Mouse (Mus musculus): ENCODE measurements at regions not wholly inside any gene's neighbourhood (a gene's known extent, or its start where the extent isn't known, plus 50 kb on each side); places are given as distances from the start of the nearest gene placed in this dataset.
"Not testable (repeated sequence)": the region's sequence is repeated elsewhere in the genome, so short reads cannot be mapped to it uniquely, and the experiment has no call there.

GRCm38 (mm10) chr9:116426269-116426999 is 251.3 kb upstream of the Tgfbr2 start:
- peak; percentile 76 to 88 for DNase-seq (ENCODE audit: low spot score in 2 of 2)

DNA sequence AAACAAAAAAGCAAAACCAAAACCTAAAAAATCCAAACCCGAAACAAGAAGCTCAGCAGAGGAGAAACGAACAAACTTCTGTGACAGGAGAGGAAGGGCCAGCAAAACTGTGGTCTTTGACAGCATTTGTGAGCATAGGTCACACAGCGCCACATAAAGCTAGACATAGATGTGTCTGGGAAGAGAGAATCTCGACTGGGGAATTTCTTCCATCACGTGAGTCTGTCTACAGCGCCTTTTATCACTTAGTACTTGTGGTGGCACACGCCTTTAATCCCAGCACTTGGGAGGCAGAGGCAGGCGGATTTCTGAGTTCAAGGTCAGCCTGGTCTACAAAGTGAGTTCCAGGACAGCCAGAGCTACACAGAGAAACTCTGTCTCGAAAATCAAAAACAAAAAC is 250.2 kb upstream of the Tgfbr2 start:
- DNase-seq (ENCODE audit: low spot score in 2 of 2), result not testable (repeated sequence)

DNA sequence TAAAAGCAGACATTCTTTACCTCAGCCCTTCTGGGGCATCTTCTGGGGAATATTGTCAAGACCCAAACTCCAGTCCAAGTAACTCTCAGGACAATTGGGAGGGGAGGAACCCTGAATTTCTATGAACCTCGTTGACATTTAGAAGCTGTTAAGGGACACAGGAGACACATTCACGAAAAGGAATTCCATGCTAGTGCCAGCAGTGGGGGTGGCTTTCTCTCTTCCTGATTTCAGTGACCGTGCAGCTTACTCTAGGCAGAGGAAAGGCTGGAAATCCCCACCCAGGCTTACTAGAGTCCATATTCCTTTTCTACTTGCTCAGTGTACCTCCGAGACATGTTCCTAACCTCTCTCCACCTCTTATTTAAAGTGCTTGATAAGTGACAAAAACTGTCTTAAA is 239.9 kb upstream of the Tgfbr2 start:
- no peak for DNase-seq (ENCODE audit: low spot score in 2 of 2)

GRCm38 (mm10) chr9:116411067-116411466 is 235.9 kb upstream of the Tgfbr2 start:
- DNase-seq (ENCODE audit: low spot score in 2 of 2), result no peak

- no peak for DNase-seq (ENCODE audit: low spot score in 2 of 2)
Measured at GRCm38 (mm10) chr9:116410461-116410860, 235.3 kb upstream of the Tgfbr2 start.

GRCm38 (mm10) chr9:116408116-116408515 is 233.0 kb upstream of the Tgfbr2 start:
- no peak for DNase-seq (ENCODE audit: low spot score in 2 of 2)

- DNase-seq (ENCODE audit: low spot score in 2 of 2), result no peak
Measured at GRCm38 (mm10) chr9:116405051-116405450, 229.9 kb upstream of the Tgfbr2 start.

- no peak for DNase-seq (ENCODE audit: low spot score in 2 of 2)
Measured at GRCm38 (mm10) chr9:116401821-116402220, 226.7 kb upstream of the Tgfbr2 start.

GRCm38 (mm10) chr9:116400270-116400669 is 225.1 kb upstream of the Tgfbr2 start:
- no peak for DNase-seq (ENCODE audit: low spot score in 2 of 2)

GRCm38 (mm10) chr9:116399296-116399695 is 224.1 kb upstream of the Tgfbr2 start:
- DNase-seq (ENCODE audit: low spot score in 2 of 2), result no peak

DNA sequence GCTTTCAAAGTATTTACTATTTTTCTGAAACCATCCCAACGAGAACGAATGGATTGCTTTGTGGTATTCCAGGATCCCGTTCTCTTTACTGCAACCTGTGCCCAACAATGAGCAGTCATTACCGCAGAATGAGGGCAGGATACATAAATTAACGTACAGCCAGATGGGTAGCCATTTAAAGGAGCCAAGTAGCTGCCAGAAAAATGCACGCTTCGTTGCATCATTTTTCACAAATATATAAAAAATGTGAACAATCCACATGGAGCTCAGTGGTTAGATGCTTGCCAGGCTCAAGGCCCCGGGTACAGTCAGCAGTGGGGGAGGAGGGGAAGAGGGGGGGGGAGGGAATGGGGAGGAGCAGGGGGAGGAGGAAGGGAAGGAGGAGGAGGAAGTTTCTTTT is 217.1 kb upstream of the Tgfbr2 start:
- DNase-seq (ENCODE audit: low spot score in 2 of 2), result no peak

DNA sequence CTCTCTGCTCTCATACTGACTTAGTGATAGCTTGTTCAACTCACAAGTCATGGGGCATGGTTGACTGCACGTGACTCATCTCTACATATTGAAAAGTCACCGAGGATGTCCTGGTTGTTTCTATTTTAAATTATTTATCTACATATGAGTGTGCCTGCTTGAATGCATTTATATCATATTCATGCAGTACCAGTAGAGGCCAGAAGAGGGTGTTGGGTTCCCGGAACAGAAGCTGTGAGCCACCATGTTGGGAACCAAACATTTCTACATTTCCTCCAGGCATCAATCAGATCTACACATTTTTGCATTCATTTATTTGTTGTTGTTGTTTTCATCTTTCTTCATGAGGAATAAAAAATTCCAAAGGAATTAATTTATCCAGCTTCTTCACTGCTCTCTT is 214.6 kb upstream of the Tgfbr2 start:
- no peak for DNase-seq (ENCODE audit: low spot score in 2 of 2)

DNA sequence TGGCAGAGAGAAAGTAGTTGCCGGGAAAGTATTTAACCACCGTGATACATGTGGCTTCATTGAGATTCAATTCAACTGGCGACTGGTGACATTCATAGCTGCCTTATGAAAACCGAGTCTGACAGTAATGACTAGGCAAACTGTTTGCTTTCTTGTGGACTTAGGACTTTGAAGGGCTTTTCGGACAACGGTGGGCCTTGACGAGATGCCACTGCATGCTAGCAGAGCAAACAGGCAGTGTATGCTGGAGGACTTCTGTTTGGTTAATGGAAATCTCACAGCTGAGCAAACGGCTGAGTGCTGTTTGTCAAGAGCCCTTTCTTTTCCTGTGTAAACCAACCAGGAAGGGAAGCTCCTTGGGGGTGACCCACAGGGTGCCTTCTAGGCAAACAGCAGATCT is 213.7 kb upstream of the Tgfbr2 start:
- DNase-seq (ENCODE audit: low spot score in 2 of 2), result no peak

GRCm38 (mm10) chr9:116388025-116388424 is 212.9 kb upstream of the Tgfbr2 start:
- no peak for DNase-seq (ENCODE audit: low spot score in 2 of 2)

DNA sequence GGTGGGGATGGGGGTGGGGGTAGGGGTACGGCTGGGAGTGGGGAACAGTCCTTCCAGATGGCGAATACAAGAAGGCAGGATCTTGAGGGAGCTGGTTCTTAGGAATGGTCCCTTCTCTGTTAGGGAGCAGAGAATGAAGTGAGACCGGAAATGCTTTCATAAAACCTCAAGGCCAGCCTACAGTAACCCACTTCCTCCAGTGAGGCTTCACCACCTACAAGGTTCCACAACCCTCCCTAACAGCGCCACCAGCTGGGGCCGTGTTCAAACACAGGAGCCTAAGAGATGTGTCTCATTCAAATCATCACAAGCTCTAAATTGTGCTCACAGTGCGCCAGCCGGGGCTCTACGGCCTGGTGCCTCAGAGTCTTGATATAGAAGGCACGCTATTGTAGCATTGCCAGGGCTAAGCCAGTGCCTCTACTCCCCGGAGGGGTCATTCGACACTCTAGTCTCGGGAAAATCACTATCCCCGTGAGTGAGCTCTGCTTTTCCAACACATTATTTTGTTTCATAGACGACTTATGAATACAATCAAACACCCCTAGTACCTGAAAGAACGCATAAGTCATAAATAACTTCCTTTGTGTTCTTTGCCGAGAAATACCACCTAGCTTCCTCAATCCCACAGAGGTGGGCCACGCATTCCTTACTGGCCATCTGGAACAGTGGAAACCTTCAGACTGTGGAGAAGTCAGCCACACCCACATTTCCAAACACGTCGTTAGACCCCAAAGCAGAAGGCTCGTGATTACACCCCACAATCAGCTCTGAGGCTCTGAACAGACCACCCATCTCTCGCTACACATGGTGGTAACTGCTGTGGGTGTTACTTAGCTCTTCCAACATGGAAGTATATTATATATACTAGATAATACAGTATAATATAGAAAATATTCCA is 209.3 kb upstream of the Tgfbr2 start:
- peak; percentile 74 to 89 for DNase-seq (ENCODE audit: low spot score in 2 of 2)

DNA sequence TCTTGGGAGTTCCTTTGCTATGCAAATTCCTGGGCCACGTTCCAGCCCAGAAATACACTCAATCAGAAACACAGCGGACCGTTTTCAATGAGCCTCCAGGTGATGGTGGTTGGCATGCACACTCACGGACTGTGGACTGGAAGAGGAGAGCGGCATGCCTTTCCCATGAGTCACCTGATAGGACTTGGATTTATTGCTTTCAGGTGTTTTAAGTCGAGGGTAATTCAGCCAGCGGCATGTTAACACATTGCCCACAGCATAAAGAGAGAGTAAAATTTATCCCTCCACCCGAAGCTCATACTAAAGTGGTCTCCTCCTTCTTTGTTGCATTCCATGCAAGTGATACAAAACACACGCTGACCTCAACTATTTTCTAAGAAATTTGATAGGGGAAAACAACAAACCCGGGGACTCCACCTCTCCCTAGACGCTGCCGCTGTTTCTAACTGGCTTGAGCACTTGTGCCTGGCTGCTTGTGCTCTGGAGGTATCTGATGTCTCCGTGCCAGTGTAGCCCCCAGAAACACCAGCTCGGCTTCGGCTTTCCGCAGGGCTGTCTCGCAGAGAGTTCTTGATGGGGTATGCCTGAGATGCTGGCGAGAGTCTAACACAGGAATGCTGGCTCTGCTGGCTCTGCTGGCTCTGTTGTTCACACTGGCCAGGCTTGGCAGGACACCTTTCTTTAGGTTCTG is 208.4 kb upstream of the Tgfbr2 start:
- peak; percentile 27 to 56 for DNase-seq (ENCODE audit: low spot score in 2 of 2)

DNA sequence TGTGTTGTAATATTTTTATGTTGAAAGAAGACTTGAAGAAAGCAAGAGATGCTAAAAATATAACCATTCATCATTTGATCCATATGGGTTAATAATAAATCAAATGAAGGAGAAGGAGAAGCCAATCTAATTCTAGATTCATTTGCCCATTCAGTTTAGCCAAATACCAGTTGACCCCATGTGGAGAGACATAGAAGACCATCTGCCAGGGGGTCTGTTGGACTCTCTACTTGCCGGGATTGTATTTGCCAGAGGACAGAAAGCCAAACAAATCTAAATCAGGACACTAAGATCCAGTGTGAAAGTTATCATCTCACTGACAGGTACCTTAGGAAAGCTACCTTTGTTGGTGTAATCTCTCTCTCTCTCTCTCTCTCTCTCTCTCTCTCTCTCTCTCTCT is 202.5 kb upstream of the Tgfbr2 start:
- DNase-seq (ENCODE audit: low spot score in 2 of 2), result no peak

GRCm38 (mm10) chr9:116375658-116376357 is 200.6 kb upstream of the Tgfbr2 start:
- peak; percentile 69 to 89 for DNase-seq (ENCODE audit: low spot score in 2 of 2)

- DNase-seq (ENCODE audit: low spot score in 2 of 2), result no peak
Measured at GRCm38 (mm10) chr9:116374343-116374742, 199.2 kb upstream of the Tgfbr2 start.

DNA sequence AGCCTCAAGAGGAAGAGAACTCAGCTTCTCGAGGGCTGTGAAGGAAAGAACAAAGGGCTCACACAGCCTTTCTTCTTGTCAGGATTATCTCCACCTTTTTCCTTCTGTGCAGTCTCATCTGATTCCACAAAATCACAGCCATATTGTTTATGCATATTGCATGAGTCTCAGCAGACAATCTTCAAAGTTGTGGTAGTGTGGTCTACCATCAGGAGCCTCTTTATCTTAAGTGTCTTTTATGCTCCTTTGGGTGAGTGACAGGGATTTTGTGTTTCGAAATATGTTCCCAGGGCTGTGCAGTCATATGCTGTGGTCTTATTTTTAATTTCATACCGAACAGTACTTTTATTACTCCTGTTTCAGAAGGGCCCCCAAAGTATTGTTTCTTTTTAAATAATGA is 198.2 kb upstream of the Tgfbr2 start:
- DNase-seq (ENCODE audit: low spot score in 2 of 2), result no peak

GRCm38 (mm10) chr9:116369059-116369718 is 194.0 kb upstream of the Tgfbr2 start:
- no peak for DNase-seq (ENCODE audit: low spot score in 2 of 2)
